Mouse (Mus musculus): ENCODE results near the gene Thbs3.
"Not testable (repeated sequence)": the region's sequence is repeated elsewhere in the genome, so short reads cannot be mapped to it uniquely, and the experiment has no call there.

The Thbs3 gene

DNA sequence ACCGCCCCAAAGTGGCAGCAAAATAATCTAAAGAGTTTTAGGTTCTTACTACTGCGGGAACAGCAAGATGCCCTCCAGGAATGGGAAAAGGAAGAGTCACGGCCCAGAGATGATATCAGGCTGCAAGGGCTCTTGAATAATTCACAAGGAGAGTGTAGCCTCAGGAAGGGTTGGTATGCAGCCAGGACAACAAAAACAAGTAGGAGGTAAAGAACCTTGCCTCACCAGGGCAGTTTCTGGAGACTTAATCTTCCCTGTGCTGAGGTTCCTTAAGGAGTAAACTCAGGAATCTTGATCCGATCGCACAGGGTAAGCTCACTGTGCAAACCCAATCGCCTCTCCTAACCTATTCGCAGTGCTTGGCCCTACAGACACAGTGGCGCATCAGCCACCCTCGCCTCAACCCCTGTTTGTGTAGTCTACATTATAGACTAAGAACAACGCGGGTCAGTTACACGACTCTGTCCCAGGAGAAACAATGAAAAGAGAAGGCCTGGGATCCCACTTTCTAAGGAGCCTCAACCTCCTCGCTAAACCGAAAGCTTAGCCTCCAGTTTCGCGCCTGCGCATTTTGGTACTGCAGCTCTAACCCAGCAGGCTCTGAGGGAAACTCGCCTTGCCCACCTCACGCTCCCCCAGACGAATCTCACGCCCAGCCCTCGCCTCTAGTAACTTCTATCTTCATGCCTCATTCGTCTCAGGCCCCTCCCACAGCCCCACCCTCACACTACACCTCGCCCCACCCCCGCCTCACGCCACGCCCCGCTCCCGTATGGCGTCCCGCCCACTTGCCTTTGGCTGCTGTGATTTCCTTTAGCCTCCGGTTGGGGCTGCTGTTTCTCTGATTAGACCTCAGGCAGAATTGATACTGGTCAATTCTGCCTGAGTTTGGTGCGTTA, 18.8 kb upstream of the Thbs3 start:
- DNase-seq (ENCODE audit: low spot score) = peak; percentile 96

DNA sequence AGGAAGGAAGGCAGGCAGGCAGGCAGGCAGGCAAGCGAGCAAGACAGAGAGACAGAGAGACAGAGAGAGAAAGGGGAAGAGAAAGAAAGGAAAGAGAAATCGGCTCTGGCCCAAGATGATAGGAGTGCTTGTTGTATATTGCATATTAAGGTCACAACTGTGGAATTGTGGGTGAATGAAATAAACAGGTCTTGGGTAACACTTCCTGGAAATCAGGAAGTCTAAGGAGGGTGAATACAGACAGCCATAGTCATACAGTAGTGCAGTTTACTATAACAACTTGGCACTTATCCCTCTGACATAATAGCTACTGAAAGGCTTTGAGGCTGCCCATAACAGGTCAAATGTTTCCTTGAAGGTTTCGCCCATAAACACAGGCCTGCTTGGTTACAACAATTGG, 15.1 kb upstream of the Thbs3 start:
- DNase-seq (ENCODE audit: low spot score) = no peak

DNA sequence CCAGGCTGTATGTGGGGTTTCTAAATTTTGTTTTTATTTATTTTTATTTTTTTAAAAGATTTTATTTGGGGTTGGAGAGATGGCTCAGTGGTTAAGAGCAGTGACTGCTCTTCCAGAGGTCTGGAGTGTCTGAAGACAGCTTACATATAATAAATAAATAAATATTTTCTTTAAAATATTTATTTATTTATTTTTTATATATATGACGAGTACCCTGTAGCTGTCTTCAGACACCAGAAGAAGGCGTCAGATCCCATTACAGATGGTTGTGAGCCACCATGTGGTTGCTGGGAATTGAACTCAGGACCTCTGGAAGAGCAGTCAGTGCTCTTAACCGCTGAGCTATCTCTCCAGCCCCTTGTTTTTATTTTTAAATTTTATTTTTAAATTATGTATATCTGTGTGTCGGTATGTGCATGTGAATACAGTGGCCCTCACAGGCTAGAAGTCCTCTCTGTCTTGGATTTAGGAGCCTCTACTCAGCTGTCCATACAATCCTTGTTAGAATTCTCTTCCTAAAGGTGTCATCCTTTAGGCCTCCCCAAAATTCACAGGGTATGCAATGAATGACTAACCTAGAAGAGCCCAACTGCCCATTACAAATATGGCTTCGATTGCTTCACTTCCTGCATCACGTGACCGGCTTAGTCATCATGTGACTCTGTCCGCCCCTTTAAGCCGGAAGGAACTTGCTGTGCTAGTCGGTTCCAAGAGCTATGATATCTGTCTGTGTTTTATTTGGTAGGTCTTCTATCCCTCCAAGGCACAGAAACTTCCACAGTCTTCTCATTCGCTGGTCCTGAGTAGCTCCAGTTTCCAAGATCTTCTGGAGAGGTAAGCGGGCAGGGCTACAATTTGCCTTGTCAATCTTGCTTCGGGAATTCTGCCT, 12.5 kb upstream of the Thbs3 start, which contains the start of gene Gba:
TSS of gene Gba (plus strand) at position 676 of the 889 bp plus-strand sequence.
- DNase-seq (ENCODE audit: low spot score) = peak; percentile 98

DNA sequence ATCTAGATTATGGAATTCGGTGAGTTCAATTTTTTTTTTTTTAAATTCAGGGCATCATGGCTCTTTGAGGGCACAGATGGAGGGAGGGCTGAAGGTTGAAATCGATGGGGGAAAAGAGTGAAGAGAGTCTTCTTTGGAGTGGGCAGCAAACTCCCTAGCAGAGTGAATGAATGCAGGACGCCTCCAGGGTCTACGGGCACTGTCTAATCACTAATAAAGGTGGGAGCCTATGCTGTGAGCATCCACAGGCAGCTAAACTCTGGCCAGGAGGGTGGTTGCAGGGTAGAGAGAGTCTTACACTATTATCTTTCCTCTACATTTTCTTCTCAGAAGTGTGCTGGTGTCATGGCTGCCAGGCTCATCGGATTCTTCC, 11.9 kb upstream of the Thbs3 start:
- DNase-seq (ENCODE audit: low spot score) = no peak

DNA sequence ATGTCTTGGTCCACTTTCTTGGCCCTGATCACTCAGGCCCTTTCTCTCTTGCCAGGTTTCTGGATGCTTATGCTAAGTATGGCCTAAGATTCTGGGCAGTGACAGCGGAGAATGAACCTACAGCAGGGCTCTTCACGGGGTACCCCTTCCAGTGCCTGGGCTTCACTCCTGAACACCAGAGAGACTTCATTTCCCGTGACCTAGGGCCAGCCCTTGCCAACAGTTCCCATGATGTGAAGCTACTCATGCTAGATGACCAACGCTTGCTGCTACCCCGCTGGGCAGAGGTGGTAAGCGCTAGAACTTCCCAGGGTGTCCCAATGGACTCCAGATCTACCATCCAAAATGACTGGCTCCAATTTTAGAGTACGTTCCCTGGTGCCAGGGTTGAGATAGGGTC, 8.9 kb upstream of the Thbs3 start:
- DNase-seq (ENCODE audit: low spot score) = no peak

DNA sequence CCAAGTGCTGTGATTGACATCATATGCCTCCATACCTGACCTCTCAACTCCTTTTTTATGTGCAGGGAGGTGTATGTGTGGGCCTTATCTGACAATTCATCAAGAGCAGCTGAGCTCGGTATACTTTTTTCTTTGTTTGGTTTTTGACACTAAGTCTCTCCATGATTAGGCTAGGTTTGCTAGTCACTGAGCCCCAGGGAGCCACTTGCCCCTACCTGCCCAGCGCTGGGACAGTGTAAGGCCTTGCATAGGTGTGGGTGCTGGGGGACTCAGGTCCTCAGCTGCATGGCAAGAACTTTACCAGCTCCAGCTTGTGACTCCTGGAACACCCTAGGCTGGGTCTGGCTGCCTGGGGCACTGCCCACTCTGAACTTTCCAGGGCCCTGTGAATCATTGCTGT, 8.3 kb upstream of the Thbs3 start:
- DNase-seq (ENCODE audit: low spot score) = no peak

DNA sequence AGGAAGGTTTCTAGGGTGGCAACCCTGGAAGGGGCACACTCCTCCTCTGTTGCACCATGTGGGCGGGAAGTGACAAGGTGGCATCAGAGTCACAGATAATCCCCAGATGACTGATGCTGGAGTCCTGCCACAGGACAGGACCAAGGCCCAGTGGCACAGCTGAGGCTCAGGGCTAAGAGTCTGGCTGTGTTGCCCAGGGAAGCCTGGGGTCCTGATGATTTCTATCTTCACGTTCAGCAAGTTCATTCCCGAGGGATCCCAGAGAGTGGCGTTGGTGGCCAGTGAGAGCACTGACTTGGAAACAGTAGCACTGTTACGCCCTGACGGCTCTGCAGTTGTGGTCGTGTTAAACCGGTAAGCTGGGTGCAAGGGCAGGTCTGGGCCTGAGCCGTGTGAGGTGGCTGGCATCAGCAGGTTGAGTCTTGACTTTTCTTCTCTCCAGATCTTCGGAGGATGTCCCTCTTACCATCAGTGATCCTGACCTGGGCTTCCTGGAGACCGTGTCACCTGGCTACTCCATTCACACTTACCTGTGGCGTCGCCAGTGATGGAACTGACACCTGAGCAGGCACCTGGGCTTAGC, 6.8 kb upstream of the Thbs3 start:
- DNase-seq (ENCODE audit: low spot score) = no peak

DNA sequence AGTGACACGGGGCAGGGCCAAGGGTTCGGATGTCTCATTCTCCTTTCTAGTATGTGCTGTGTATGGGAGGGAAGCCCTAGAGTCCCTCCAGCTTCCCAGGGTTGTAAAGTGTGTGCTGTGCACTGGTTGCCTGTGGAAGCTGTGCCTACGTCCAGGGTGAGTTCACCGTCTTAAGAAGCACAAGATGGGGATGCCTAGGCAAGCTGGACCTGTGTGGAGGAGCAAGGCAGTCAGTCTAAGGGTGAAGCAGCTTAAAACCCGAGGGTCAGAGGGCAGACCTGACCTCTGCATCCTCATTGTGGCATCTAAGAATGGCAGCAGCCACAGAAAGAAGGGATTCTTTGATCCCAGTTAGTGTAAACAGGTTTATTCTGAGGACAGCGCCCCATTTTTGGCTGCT, 6.2 kb upstream of the Thbs3 start:
- DNase-seq (ENCODE audit: low spot score) = no peak

DNA sequence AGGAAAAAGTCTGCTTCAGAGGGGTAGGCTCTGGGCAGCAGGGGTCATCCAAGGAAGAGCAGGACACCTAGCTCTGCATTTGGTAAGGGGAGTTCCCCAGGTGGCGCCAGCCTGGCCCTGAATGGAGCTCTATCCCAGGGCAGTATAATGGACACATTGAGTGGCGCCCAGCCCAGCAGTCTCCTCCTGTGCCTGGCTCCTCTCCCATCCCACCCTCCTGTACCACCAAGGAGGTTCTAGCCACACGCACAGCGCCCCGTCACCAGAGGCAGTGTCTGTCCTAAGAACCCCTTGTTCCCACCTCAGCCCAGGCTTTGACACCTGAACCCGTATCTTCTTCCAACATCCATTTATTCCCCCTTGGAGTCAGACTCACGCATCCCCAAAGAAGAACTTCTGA, 5.2 kb upstream of the Thbs3 start:
- DNase-seq (ENCODE audit: low spot score) = no peak

DNA sequence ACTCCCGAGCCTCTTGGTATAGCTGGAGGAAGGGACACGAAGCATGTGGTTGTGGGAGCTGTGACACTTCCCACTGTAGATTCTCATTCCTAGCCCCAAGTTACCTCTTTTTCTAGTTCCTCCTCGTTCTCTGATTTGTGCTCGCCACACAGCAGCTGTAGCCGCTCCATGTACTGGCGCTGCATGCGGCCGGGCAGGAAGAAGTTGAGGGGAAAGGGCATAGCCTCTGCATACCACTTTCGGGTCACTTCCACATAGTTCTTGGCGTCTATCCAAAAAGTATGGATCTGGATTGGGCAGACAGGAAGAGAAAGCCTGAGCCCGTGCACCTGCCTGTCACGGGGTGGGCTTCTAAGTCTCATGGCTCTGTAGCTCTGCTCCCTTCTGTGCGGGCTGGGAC, 4.8 kb upstream of the Thbs3 start:
- DNase-seq (ENCODE audit: low spot score) = no peak

DNA sequence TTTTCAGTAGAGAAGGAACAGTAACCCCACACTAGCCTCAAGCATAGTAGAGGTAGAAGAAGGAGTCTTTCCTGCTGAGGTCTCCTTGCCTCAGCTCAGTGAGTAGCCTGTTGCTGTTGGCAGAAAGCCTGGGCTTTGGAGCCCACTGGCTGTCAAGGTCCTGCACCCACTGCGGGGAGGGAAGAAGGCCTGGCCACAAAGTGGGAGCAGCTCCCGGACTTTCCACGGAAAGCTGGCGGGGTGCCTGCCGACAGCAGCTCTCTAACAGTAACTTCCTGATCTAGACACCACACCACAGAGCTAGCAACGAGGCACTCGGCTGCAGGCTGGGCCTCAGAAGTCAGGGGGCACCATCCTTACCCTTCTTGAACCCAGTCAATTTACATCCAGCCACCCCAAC, 4.2 kb upstream of the Thbs3 start:
- DNase-seq (ENCODE audit: low spot score) = no peak

DNA sequence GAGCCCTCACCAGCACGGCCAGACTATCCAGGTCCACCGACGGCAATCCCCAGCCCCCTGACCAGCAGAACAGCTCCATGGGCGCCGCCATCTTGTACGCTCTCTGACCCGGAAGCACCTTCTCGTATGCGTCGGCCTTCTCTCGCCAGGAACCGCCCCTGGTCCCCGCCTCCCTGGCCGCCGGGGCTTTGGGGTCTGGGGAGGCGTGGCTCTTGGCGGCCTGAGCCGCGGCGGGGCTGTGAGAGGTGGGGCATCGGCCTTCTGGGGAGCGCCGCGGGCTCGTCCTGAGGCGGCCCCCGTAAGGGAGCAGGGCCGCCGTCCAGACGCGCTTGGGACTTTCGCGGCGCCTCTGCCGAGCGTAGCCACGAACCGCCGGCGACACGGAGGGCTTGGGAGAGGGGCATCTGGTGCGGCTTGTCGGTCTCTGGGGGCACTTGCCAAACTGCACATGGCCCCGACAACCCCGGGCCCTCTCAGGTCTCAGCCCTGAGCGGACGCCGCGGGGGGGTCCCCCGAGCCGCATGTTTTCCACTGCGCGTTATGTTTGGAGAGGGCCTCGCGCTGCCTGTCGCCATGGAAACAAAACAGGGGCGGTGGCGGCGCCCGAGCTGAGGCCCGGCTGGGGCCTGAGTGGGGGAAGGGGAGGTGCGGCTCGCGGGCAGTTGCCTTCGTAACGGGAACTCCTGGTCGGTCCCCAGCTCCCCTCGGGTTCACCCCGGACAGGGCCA, 1.0 kb upstream of the Thbs3 start:
- peak; percentile 98 for DNase-seq (ENCODE audit: low spot score)

DNA sequence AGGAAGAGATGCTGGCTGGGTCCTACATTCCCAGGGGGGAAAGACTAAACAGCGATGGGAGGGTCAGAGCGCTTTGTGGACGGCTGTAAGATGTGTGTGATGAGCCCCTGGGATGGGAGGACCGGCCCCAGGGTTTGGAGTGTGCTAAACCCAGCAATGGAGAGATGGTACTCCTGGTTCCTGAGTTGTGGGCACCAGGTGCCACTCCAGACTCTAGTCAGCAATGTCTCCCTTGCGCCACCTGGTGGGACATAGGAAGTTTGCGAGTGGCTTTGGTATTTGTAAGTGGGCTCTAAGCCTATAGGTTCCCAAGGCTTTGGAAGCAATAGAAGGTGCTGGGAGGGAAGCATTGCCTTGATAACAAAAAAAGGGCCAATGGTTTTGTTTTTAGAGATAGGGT, 873 bp downstream of the Thbs3 start:
- peak; percentile 96 for DNase-seq (ENCODE audit: low spot score)

DNA sequence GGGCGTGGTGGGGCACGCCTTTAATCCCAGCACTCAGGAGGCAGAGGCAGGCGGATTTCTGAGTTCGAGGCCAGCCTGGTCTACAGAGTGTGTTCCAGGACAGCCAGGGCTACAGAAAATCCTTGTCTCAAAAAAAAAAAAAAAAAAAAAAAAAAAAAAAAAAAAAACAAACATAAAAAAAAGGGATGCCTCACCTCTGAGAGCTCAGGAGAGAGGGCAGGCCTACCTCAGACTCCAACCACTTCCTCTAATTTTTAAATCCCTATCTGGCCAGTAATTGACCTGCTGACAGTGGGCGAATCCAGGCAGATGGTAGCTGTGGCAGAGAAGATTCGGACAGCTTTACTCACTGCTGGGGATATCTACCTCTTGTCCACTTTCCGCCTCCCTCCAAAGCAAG, 1.4 kb downstream of the Thbs3 start:
- DNase-seq (ENCODE audit: low spot score) = not testable (repeated sequence)

DNA sequence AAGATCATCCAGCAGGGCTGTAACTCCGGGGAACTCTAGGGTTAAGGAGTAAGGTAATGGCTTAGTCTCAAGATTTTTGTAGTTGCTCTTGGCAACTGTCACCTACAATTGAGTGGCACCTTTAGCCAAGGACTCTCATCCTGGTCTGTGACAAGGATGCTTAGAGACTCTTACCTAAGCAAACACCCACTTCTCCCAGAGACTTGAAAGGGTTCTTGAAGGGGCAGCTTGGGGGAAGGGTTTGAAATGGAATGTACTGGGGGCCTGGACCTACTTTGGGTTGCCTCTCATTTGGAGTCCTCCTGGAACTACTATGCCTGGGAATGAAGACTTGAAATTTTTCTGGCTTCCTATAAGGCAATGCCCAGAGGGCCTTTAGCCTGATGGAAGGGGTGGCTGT, 3.3 kb downstream of the Thbs3 start:
- no peak for DNase-seq (ENCODE audit: low spot score)

DNA sequence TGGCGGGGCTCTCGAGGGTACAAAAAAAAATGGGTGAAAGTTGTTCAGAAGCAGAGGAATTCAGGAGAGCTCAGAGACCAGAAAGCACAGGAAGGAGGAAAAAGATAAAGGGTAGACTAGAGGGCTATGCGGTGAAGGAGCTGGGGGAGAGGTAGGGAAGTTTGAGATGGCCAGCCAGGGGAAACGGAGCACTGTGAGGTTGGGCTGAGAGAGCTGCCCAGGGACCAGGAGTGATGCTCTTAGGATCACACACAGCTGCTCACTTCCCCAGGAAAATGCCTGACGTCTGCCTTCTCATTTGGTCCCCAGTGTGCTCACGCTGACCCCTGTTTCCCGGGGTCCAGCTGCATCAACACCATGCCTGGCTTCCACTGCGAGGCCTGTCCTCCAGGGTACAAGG, 4.6 kb downstream of the Thbs3 start:
- peak; percentile 71 for DNase-seq (ENCODE audit: low spot score)

DNA sequence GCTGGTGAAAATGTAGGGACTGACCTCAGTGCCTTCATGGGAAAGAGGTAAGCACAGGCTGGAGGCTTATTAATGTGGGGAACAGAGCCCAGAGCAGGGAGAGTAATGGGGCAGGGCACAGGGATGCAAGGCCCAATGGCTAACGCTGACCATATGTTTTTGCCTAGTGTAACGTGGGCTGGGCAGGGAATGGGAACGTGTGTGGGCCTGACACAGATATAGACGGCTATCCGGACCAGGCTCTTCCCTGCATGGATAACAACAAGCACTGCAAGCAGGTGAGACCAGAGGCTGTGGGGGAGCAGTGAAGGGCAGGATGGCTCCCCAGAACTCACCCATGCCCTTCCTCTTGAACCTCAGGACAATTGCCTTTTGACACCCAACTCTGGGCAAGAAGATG, 6.2 kb downstream of the Thbs3 start:
- no peak for DNase-seq (ENCODE audit: low spot score)

DNA sequence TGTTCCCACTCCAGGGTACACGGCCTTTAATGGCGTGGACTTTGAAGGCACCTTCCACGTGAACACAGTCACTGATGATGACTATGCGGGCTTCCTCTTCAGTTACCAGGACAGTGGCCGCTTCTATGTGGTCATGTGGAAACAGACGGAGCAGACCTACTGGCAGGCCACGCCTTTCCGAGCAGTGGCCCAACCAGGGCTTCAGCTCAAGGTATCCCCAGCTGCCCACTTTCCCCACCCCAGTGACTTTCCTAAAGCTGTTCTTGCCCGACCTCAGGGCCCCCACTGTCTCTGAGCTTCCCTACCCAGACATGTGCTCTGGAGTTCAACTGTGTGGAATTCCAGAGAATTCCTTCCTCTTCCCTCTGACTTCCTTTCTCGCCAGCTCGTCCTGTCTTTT, 9.8 kb downstream of the Thbs3 start:
- DNase-seq (ENCODE audit: low spot score) = no peak

DNA sequence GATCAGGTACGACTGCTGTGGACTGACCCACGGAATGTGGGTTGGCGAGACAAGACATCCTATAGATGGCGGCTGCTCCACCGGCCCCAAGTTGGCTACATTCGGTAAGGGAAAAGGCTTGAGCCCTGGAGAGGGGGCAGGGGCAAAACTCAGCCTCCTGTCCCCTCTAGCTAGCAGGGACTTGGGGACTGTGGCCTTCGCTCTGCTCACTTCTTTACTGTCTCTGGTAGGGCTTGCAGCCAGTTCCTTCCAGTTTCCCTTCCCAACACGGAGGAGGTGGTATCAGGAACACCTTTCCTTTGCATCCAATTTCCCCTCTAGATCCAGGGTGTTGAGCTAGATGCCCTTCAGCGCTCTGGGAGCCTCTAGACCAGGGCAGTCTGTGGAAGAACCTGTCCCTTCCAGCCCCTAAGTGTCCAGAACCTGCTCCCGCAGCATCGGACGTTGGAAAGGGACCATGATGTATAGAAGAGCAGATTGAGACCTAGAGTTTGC, 10.4 kb downstream of the Thbs3 start:
- DNase-seq (ENCODE audit: low spot score) = no peak

DNA sequence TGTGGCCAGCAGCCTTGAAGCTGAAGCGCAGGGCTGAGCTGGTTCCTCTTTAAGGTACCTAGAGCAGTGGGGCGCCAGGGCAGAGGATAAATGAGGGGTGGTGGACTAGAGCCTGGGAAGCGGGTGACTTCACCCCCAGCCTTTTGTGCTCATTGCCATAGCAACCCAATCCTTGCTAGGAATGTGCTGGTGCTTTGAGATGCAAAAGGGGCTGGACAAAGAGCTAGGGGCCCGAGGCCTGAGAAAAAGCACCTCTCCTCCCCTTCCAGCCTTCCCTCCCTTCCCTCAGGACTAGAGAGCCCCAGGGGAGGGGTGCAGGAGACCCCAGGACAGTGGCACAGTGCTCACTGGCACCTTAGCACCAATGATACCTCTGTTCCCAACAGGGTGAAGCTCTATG, 10.9 kb downstream of the Thbs3 start:
- DNase-seq (ENCODE audit: low spot score) = peak; percentile 89

DNA sequence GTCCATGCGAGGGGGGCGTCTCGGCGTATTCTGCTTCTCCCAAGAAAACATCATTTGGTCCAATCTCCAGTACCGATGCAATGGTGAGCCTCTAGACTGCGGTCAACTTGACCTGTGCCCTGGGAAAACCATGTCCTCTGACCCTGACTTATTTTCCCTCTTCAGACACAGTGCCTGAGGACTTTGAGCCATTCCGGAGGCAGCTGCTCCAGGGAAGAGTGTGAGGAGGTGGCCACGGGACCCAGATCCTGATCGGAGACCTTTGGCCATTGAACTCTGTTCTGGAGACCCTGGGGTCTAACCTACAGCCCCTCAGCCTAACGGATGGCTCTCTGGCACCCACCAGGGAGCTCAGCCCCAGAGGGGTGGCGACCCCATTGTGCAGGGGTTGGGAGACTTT, 11.4 kb downstream of the Thbs3 start:
- DNase-seq (ENCODE audit: low spot score) = peak; percentile 54

DNA sequence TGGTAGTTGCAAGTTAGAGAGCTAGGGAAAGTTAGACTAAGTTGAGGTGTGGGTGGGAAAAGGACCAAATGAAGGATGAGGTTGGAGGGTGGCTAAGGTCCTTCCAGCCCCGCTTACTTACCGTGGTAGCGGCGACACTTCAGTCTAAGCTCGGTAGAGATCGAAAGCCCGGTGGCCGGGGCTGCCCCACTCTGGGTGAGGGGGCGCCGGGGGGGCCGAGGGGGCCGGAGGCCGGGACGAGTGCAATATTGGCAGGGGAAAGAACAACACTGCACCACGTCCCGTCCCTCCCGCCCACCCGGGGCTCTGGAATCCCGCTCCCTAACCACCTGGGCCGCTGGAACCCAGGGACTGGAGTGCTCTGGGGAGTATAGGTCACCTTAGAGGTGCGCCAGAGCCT, 11.9 kb downstream of the Thbs3 start, which contains the start of gene Mtx1:
TSS of gene Mtx1 (minus strand) at position 189 of the 400 bp plus-strand sequence.
- peak; percentile 19 for DNase-seq (ENCODE audit: low spot score)

All from embryo, embryonic 10 days (tissue).